10 mouse cellular contexts compared by ENCODE assay signal in the genomic region with DNA sequence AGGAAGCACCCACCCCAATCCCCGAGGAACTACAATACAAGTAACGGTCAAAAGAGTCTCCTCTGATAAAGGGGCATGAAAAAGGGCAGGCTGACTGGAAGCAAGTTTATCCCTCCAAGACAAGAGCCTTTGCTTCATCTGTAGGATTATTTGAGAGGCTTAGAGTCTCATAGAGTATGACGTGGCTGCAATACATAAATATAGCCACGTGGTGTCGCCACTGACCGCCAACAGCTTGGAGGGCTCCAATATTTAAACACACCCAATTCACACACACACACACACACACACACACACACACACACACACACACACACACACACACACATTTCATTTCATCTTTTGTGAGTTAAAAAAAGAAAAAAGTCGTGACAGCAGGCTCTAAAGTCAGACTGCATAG. TPM values are rescaled to one million over a fixed set of nuclear protein-coding genes. Genes with fewer than 3 reads are reported as not detected.
DNase-seq lines count a peak whose midpoint lies in the region; ATAC-seq and TF ChIP-seq lines count a peak whose summit lies in the region.
"Had no signal": no experiment of that assay in that cellular context is flagged by ENCODE, and none has a peak within 500 bp of the region (broad histone marks: within the 10 kb centered on the region; RNA-seq: fewer than 3 reads in every experiment).

No protein-coding gene starts in this region.

- H3K4me2 ChIP-seq in intestine, postnatal 0 days (replicated peaks; ENCODE audit: low read depth) = no peak overlapping the region
- no peak overlapping the region for H3K4me2 ChIP-seq in intestine, embryonic 15.5 days (replicated peaks)
- H3K4me2 ChIP-seq: embryonic facial prominence, embryonic 12.5 days; midbrain, embryonic 12.5 days had no signal

- no peak overlapping the region for H3K9ac ChIP-seq in intestine, postnatal 0 days (ENCODE audit: low read depth, low read length)
- H3K9ac ChIP-seq in intestine, embryonic 15.5 days = no peak overlapping the region
- no peak overlapping the region for H3K9ac ChIP-seq in liver, adult 2 months (ENCODE audit: low read depth, low read length)
- H3K9ac ChIP-seq: embryonic facial prominence, embryonic 12.5 days; midbrain, embryonic 12.5 days had no signal

- 15% methylated on average over 7 of the region's 7 CpGs for WGBS in intestine, postnatal 0 days
- 17% methylated on average over 7 of the region's 7 CpGs for WGBS in intestine, embryonic 15.5 days
- WGBS in liver, adult 2 months = under 1% methylated on average over 7 of the region's 7 CpGs

- no peak overlapping the region for H3K4me3 ChIP-seq in intestine, postnatal 0 days (ENCODE audit: low read depth, low read length)
- H3K4me3 ChIP-seq in intestine, embryonic 15.5 days (replicated peaks) = no peak overlapping the region
- H3K4me3 ChIP-seq in liver, adult 2 months (ENCODE audit: insufficient read depth, low read depth, low read length) = no peak overlapping the region
- H3K4me3 ChIP-seq: embryonic facial prominence, embryonic 12.5 days; midbrain, embryonic 12.5 days had no signal

- H3K9me3 ChIP-seq in intestine, postnatal 0 days (ENCODE audit: control insufficient read depth) = no peaks in the 10 kb centered on the region
- no peaks in the 10 kb centered on the region for H3K9me3 ChIP-seq in intestine, embryonic 15.5 days
- H3K9me3 ChIP-seq: embryonic facial prominence, embryonic 12.5 days; midbrain, embryonic 12.5 days had no signal

- no peaks in the 10 kb centered on the region for H3K79me2 ChIP-seq in liver, adult 2 months (ENCODE audit: control insufficient read depth, insufficient read depth, low read length)

- no peak for ATAC-seq in intestine, postnatal 0 days
- ATAC-seq in intestine, embryonic 15.5 days = no peak

- H3K4me1 ChIP-seq in intestine, postnatal 0 days (replicated peaks; ENCODE audit: control insufficient read depth, insufficient read depth, low read length) = no peaks in the 10 kb centered on the region
- no peaks in the 10 kb centered on the region for H3K4me1 ChIP-seq in intestine, embryonic 15.5 days (replicated peaks)
- no peaks in the 10 kb centered on the region for H3K4me1 ChIP-seq in liver, adult 2 months (ENCODE audit: control insufficient read depth, insufficient read depth, low read length)
- H3K4me1 ChIP-seq: embryonic facial prominence, embryonic 12.5 days had no signal

- peak; percentile 75 for TF ChIP-seq CTCF in intestine, postnatal 0 days (IDR thresholded peaks at IDR 0.05; ENCODE audit: low read depth)
- peak; percentile 62 for TF ChIP-seq CTCF in liver, adult 2 months (IDR thresholded peaks at IDR 0.05; ENCODE audit: low read depth, low read length)

- no peak for TF ChIP-seq POLR2A in liver, adult 2 months (IDR thresholded peaks at IDR 0.05; ENCODE audit: extremely low read depth, insufficient read depth, low read length)

- peak; percentile 51 for DNase-seq in ZHBTc4 (ENCODE audit: low read depth, low spot score)
- peak; percentile 67 for DNase-seq in embryo, embryonic 10 days (ENCODE audit: low spot score)
- DNase-seq in kidney, adult 9 months = peak; percentile 50
- peak; percentile 12 for DNase-seq in liver, adult 2 months (ENCODE audit: extremely low read depth, low read depth, low spot score)
- DNase-seq in retina, embryonic 14.5 days (ENCODE audit: low spot score) = peak; percentile 76
- peak; percentile 72 for DNase-seq in thymus, postnatal 4 days

- no peaks in the 10 kb centered on the region for H3K27me3 ChIP-seq in intestine, postnatal 0 days (replicated peaks; ENCODE audit: control insufficient read depth, insufficient read depth, low read length)
- no peaks in the 10 kb centered on the region for H3K27me3 ChIP-seq in intestine, embryonic 15.5 days (replicated peaks)
- no peaks in the 10 kb centered on the region for H3K27me3 ChIP-seq in liver, adult 2 months (ENCODE audit: control insufficient read depth, insufficient read depth, low read length)
- H3K27me3 ChIP-seq: embryonic facial prominence, embryonic 12.5 days; midbrain, embryonic 12.5 days had no signal

- no peak overlapping the region for H3K27ac ChIP-seq in intestine, postnatal 0 days (ENCODE audit: low read depth, low read length)
- no peak overlapping the region for H3K27ac ChIP-seq in intestine, embryonic 15.5 days
- H3K27ac ChIP-seq in liver, adult 2 months (replicated peaks; ENCODE audit: insufficient read depth, low read depth, low read length) = no peak overlapping the region
- H3K27ac ChIP-seq: embryonic facial prominence, embryonic 12.5 days; midbrain, embryonic 12.5 days had no signal

- no peaks in the 10 kb centered on the region for H3K36me3 ChIP-seq in intestine, postnatal 0 days (ENCODE audit: control insufficient read depth, insufficient read depth)
- no peaks in the 10 kb centered on the region for H3K36me3 ChIP-seq in intestine, embryonic 15.5 days
- no peaks in the 10 kb centered on the region for H3K36me3 ChIP-seq in liver, adult 2 months (ENCODE audit: control insufficient read depth, insufficient read depth, low read length)
- H3K36me3 ChIP-seq: embryonic facial prominence, embryonic 12.5 days; midbrain, embryonic 12.5 days had no signal

RNA-seq across cellular contexts. Expression of a gene that starts 3.1 kb away (rescaled TPM):
- polyA plus RNA-seq in intestine, postnatal 0 days (2015; fragmentation: Nextera tagmentation; extraction: Ambion mirVana) = 23.2 and 28.5 TPM in 2 replicates
- polyA plus RNA-seq in intestine, embryonic 15.5 days (2015; fragmentation: Nextera tagmentation; extraction: Ambion mirVana) = 16.2 and 17.3 TPM in 2 replicates
- total RNA-seq in liver, adult 2 months (2014; rRNA removed) = 4.5 and 7.5 TPM in 2 replicates
- 0.97 and 1.1 TPM in 2 replicates for polyA plus RNA-seq in liver, adult 2 months (2012; rRNA removed)

RNA-seq across cellular contexts. Expression of a gene that starts 53.3 kb away (rescaled TPM):
- 0.20 and 0.34 TPM in 2 replicates for polyA plus RNA-seq in intestine, postnatal 0 days (2015; fragmentation: Nextera tagmentation; extraction: Ambion mirVana)
- 0.50 and 0.51 TPM in 2 replicates for polyA plus RNA-seq in intestine, embryonic 15.5 days (2015; fragmentation: Nextera tagmentation; extraction: Ambion mirVana)
- 0.37 and 0.47 TPM in 2 replicates for total RNA-seq in liver, adult 2 months (2014; rRNA removed)
- polyA plus RNA-seq in liver, adult 2 months (2012; rRNA removed) = 0.21 and 0.31 TPM in 2 replicates

Comparison
In these comparisons a context has a peak if more than half of its experiments do, and no peak if none do; other contexts are left out.
1. DNase-seq: peak in every context shown above with its lines; median percentile 76 in retina, embryonic 14.5 days; 72 in thymus, postnatal 4 days; 67 in embryo, embryonic 10 days; 51 in ZHBTc4; 50 in kidney, adult 9 months; 12 in liver, adult 2 months.